Mouse (Mus musculus) Patski (cell line): ENCODE measurements at regions not wholly inside any gene's neighbourhood (a gene's known extent, or its start where the extent isn't known, plus 50 kb on each side); places are given as distances from the start of the nearest gene placed in this dataset.

ENCODE experiments used
- ATAC-seq: fragments of 100-300 bp; one replicate; pipeline ENCODE4 v1.8.0; 2021
- CTCF ChIA-PET: fragments of 350-600 bp; sonication (Branson Sonifier 250); formaldehyde crosslinking; loops from one replicate; lab custom pipeline; 2022; ENCODE audit warnings: inconsistent platforms; lab: Charles Lee
- POLR2A ChIA-PET: fragments of 350-600 bp; sonication (Branson Sonifier 250); formaldehyde crosslinking; loops from one replicate; lab custom pipeline; 2022; ENCODE audit warnings: antibody characterized with exemption, inconsistent platforms; lab: Charles Lee
- DNase-seq: peaks from one replicate; pipeline ENCODE4 v3.0.0-alpha.2; 2011; ENCODE audit warnings: low read depth, low spot score
- H3K27me3 ChIP-seq: fragments of 371-371 bp; one replicate; pipeline ENCODE4 v1.5.1; 2021
- CTCF ChIP-seq: fragments of 100-300 bp; IDR thresholded peaks from one replicate; pipeline ENCODE4 v1.5.1; 2021
- in situ Hi-C: fragments of 300-500 bp; cut with MboI; formaldehyde crosslinking; loops from 3 replicates; pipeline ENCODE4 v1.11.1; 2018; ENCODE audit warnings: low pct_unique_long_range_greater_than_20kb, mixed read lengths

GRCm38 (mm10) chr11:52569759-52570158 lies 173.5 kb downstream of the 9530068E07Rik start:
- no peak for TF ChIP-seq CTCF
- ChIA-PET POLR2A (no interaction called here), CTCF (no interaction called here)
- H3K27me3 ChIP-seq = peaks cover 14% of the 10 kb centered on the region
- in situ Hi-C loops = no loop called here
- DNase-seq = no peak
- ATAC-seq = no peak

- in situ Hi-C loops = no loop called here
- ATAC-seq (no peak), DNase-seq (no peak)
- TF ChIP-seq CTCF = no peak
- POLR2A ChIA-PET = interaction anchor here (0.5 kb wide), 1 partner anchor 83 kb away, joined by 5 read pairs; no protein-coding TSS in a partner anchor
- CTCF ChIA-PET = no interaction called here
- peaks cover 11% of the 10 kb centered on the region for H3K27me3 ChIP-seq
Measured at GRCm38 (mm10) chr11:52578471-52578870, 182.2 kb downstream of the 9530068E07Rik start.

DNA sequence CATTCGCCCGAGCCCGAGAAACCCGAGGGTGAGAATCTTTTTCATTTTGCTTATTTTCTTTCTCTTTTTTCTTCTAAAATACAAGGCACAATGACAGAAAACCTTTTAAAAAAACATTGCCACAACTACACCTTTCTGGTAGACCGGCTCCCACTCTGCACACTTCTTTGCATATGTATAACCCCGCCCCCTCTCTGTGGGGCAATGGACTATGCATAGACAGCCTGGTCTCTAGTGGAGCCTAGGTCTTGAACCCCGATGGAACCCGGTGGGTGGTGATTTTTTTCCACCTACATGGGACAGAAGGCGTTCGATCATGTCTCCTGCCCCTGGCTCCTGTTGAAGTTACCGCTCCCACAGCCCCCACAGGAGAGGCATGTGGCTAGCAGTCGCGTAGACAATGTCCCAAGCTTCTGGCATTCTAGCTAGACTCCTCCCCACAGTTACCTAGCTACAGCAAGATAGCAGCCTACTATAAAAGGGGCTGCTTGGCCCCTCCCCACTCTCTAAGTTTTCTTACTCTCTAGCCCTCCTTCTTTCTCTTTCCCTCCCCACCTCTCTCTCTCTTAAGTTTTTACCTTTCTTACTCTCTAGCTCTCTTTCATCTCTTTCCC lies 183.6 kb downstream of the 9530068E07Rik start:
- POLR2A ChIA-PET = no interaction called here
- ATAC-seq = no peak

GRCm38 (mm10) chr11:52591596-52592180 lies 172.7 kb upstream of the Fstl4 start:
- no peak for DNase-seq
- TF ChIP-seq CTCF = no peak
- POLR2A ChIA-PET = no interaction called here
- no peak for ATAC-seq
- H3K27me3 ChIP-seq = peaks cover 23% of the 10 kb centered on the region
- CTCF ChIA-PET = no interaction called here
- in situ Hi-C loops = no loop called here

More for the DNA sequence above, 183.6 kb downstream of the 9530068E07Rik start:
- peaks cover 6% of the 10 kb centered on the region for H3K27me3 ChIP-seq
- TF ChIP-seq CTCF = no peak
- CTCF ChIA-PET = no interaction called here
- in situ Hi-C loops = no loop called here
- DNase-seq = no peak

DNA sequence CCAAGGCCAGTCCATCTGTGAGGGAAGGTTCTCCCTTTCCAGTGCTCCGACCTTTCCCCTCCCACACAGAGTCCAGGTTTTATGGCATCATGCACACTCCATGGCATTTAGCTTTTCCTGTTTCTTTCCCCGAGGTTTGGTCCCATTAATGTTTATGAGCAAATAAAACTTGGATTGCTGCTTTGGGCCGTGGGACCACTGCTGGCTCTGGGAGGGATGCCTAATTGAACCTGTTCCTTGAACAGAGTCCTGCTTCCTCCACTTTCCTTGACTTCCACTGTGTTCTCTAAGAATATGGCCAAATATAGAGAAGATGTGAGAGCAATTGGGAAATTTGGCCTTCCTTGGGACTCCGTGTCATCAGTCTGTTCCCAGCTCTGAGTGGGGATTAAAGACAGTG lies 170.3 kb upstream of the Fstl4 start:
- ATAC-seq (no peak), DNase-seq (no peak)
- peaks cover 15% of the 10 kb centered on the region for H3K27me3 ChIP-seq
- no peak for TF ChIP-seq CTCF
- CTCF ChIA-PET = no interaction called here
- in situ Hi-C loops = no loop called here
- POLR2A ChIA-PET = no interaction called here

DNA sequence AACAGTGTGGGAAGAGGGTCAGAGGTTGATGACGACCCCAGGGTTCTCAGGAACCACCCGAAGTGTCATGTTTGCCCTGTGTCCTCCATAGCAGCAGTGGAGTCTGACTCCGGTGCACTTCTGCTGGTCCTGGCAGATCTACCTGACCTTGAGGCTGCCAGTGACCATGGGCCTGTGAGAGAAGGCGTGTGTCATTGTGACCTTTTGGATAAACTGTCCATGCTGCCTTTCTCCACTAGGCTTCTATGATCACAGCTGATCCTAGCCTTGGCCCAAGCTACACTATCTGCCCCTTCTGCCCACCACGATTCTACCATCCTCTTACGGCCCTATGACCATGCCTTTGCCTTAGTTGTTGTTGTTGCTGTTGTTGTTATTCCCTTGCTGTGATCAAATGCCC lies 163.2 kb upstream of the Fstl4 start:
- ChIA-PET POLR2A (no interaction called here), CTCF (no interaction called here)
- peaks cover under 1% of the 10 kb centered on the region for H3K27me3 ChIP-seq
- in situ Hi-C loops = no loop called here
- no peak for TF ChIP-seq CTCF
- DNase-seq (no peak), ATAC-seq (no peak)

GRCm38 (mm10) chr11:52602061-52602561 lies 162.3 kb upstream of the Fstl4 start:
- ATAC-seq = no peak
- no peaks in the 10 kb centered on the region for H3K27me3 ChIP-seq
- POLR2A ChIA-PET = no interaction called here
- TF ChIP-seq CTCF = no peak
- CTCF ChIA-PET = no interaction called here
- DNase-seq = no peak
- in situ Hi-C loops = no loop called here

DNA sequence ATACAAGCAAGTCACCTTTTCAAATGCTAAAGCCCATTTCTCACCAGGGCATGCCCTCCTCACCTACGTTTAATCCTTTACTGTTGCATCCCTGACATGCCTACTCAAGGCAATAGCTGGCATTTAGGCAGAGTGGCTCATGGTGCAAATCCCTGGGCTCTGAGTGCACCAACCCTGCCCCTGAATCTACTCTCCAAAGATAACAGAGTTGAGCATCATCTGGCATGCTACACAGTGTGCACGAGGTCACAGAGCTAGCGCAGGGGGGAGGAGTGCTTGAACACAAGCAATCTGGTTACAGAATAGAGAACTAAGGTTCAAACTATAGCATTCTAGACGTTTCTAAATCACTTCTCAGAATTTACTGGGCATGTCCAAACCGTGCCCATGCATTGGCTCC lies 161.6 kb upstream of the Fstl4 start:
- in situ Hi-C loops = no loop called here
- DNase-seq (no peak), ATAC-seq (no peak)
- H3K27me3 ChIP-seq = no peaks in the 10 kb centered on the region
- no peak for TF ChIP-seq CTCF
- ChIA-PET POLR2A (no interaction called here), CTCF (no interaction called here)

DNA sequence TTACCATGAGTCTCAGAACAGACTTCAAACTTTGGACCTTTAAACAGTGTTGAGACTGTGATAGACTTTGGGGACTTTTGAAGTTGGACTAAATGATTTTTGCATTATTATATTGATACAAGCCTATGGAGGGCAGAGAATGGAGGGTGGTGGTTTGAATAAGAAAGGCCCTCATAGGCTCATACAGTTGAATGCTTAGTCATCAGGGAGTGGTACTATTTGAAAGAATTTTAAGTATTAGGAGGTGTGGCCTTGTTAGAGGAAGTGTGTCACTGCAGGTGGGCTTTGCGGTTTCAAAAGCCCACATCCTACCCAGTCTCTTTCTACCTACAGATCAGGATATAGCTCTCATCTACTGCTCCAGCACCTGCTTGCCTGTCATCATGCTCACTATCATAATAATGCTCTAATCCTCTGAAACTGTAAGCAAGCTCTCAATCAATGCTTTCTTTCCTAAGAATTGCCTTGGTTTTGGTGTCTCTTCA lies 153.7 kb upstream of the Fstl4 start:
- peaks cover 6% of the 10 kb centered on the region for H3K27me3 ChIP-seq
- ChIA-PET CTCF (interaction anchor here (2.6 kb wide), 1 partner anchor 18 kb away, joined by 7 read pairs; no protein-coding TSS in a partner anchor), POLR2A (no interaction called here)
- TF ChIP-seq CTCF = no peak
- DNase-seq (no peak), ATAC-seq (no peak)
- in situ Hi-C loops = no loop called here

- TF ChIP-seq CTCF = no peak
- ChIA-PET POLR2A (no interaction called here), CTCF (interaction anchor here (1.0 kb wide), 1 partner anchor 25 kb away, joined by 3 read pairs; no protein-coding TSS in a partner anchor)
- in situ Hi-C loops = no loop called here
- no peak for DNase-seq
- ATAC-seq = no peak
- peaks cover 24% of the 10 kb centered on the region for H3K27me3 ChIP-seq
Measured at GRCm38 (mm10) chr11:52615622-52616021, 148.8 kb upstream of the Fstl4 start.

DNA sequence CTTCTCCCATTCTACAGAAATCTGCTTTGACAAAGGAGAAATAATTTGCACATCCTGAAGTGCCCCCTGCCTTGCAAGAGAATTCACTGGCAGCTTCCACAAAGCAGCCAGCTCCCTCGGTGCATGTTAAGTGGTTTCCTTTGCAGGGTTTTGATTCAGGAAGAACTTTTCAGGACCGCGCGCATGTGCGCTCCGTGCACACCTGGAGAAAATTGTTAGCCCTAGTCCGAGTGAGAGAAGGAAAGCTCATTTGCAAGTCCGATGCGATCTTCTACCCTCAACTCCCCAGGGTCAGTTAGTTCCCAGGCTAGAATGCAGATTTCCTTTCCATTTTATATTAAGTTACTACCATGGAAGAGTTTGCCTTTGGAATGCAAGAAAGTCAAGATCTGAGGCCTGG lies 145.8 kb upstream of the Fstl4 start:
- peaks cover 24% of the 10 kb centered on the region for H3K27me3 ChIP-seq
- DNase-seq (no peak), ATAC-seq (no peak)
- CTCF ChIA-PET = no interaction called here
- in situ Hi-C loops = no loop called here
- no peak for TF ChIP-seq CTCF
- POLR2A ChIA-PET = no interaction called here
